Mouse (Mus musculus) midbrain, embryonic 14.5 days (tissue): ENCODE measurements around the gene Gm17509. TPM values are rescaled to one million over a fixed set of nuclear protein-coding genes. Genes with fewer than 3 reads are reported as not detected.

Source experiments
- polyA plus RNA-seq: library from polyadenylated mRNA; unstranded; fragments of >200 nt; fragmentation: Nextera tagmentation; extraction: Ambion mirVana; gene quantifications from 2 replicates; pipeline ENCODE4 v1.2.1, GENCODE M21; 2014

The Gm17509 gene
- polyA plus RNA-seq, 1 experiment from 2014 or later, result 0.55 TPM

Other genes starting within 250 kb of the Gm17509 start
- gene Parp8, start 195.5 kb downstream of the Gm17509 start, polyA plus RNA-seq, result 32.9 and 36.9 TPM in 2 replicates
- 9.9 and 11.1 TPM in 2 replicates for gene Emb, start 12.5 kb downstream of the Gm17509 start, polyA plus RNA-seq